Mouse (Mus musculus) heart, adult 2 months (tissue): ENCODE data around the gene Pou3f3. TPM values are rescaled to one million over a fixed set of nuclear protein-coding genes. Genes with fewer than 3 reads are reported as not detected.

Source experiments
- DNase-seq, 2 experiments: peaks; one replicate each; pipeline ENCODE4 v3.0.0; 2021
- H3K27ac ChIP-seq: fragments of 200-600 bp; 2 replicates; pipeline ENCODE4 v1.8.1; 2022
- H3K27me3 ChIP-seq: fragments of 200-500 bp; 2 replicates; pipeline ENCODE4 v1.6.1; 2012; ENCODE audit warnings: mild to moderate bottlenecking, low read length, inconsistent platforms, mixed read lengths; ENCODE audit not compliant: control insufficient read depth, insufficient read depth
- H3K36me3 ChIP-seq: fragments of 200-500 bp; 2 replicates; pipeline ENCODE4 v1.6.1; 2012; ENCODE audit warnings: low read length, inconsistent platforms; ENCODE audit not compliant: control insufficient read depth, insufficient read depth
- H3K4me1 ChIP-seq: fragments of 200-500 bp; 2 replicates; pipeline ENCODE4 v1.6.1; 2011; ENCODE audit warnings: low read length; ENCODE audit not compliant: control insufficient read depth, insufficient read depth
- H3K4me3 ChIP-seq: fragments of 200-600 bp; 2 replicates; pipeline ENCODE4 v1.8.1; 2022
- H3K79me2 ChIP-seq: fragments of 200-500 bp; replicated peaks from 2 replicates; pipeline ENCODE4 v1.6.1; 2012; ENCODE audit warnings: mild to moderate bottlenecking, inconsistent platforms, low read length, moderate library complexity, mixed read lengths; ENCODE audit not compliant: control insufficient read depth, insufficient read depth
- H3K9ac ChIP-seq: fragments of 200-500 bp; 2 replicates; pipeline ENCODE4 v1.6.1; 2012; ENCODE audit warnings: low read depth, mild to moderate bottlenecking, control low read depth, inconsistent platforms, low read length, mixed read lengths
- CTCF ChIP-seq: fragments of 200-600 bp; IDR thresholded peaks from 2 replicates; pipeline ENCODE4 v1.8.1; 2022; ENCODE audit warnings: antibody characterized with exemption, mild to moderate bottlenecking, moderate library complexity
- EP300 ChIP-seq: fragments of 200-500 bp; IDR thresholded peaks from 2 replicates; pipeline ENCODE4 v1.6.1; 2011; ENCODE audit warnings: low read depth, low read length, control low read depth; ENCODE audit not compliant: insufficient read depth
- POLR2A ChIP-seq: fragments of 200-500 bp; IDR thresholded peaks from 2 replicates; pipeline ENCODE4 v1.6.1; 2011; ENCODE audit warnings: mild to moderate bottlenecking, low read depth, low read length, control low read depth; ENCODE audit not compliant: insufficient read depth
- WGBS: fragments of 180-500 bp; shearing (Covaris S2); methylation state at CpG from one replicate; pipeline ENCODE4 v1.1.7; 2018; 5-methylcytosine and 5-hydroxymethylcytosine counted together
- intact Hi-C: fragments of 180-260 bp; cut with DNase I; formaldehyde crosslinking; loops from one replicate; pipeline ENCODE4 v1.15.1; 2025
- polyA plus RNA-seq: library from polyadenylated mRNA; depleted of rRNA; stranded (reverse); fragments of >200 nt; gene quantifications from 2 replicates; pipeline ENCODE4 v1.2.3, GENCODE M21; 2012
- total RNA-seq, 2 experiments: library from RNA; stranded (reverse); gene quantifications; 2 replicates each; pipeline ENCODE4 v1.2.3; 2021

The Pou3f3 gene
- total and polyA plus RNA-seq, 3 experiments = not detected

- Histone ChIP-seq H3K9ac (no peak overlapping the region), H3K79me2 (no peaks in the 10 kb centered on the region), H3K36me3 (no peaks in the 10 kb centered on the region), H3K27ac (no peak overlapping the region), H3K27me3 (peaks cover 29% of the 10 kb centered on the region), H3K4me1 (no peaks in the 10 kb centered on the region; the same call in 1 of the 2 replicates), H3K4me3 (no peak overlapping the region)
- intact Hi-C loops = loop anchor here (10.0 kb wide), 2 partner anchors 1556 to 1826 kb away; no protein-coding TSS in a partner anchor
- TF ChIP-seq CTCF (no peak), POLR2A (no peak), EP300 (no peak)
- DNase-seq = no peak
- WGBS = 16% methylated on average over 2 of the region's 2 CpGs
Observed at GRCm38 (mm10) chr1:42710995-42711394, 15.4 kb downstream of the Pou3f3 start.

GRCm38 (mm10) chr1:42711456-42712310, 16.1 kb downstream of the Pou3f3 start:
- Histone ChIP-seq H3K27ac (no peak overlapping the region), H3K79me2 (no peaks in the 10 kb centered on the region), H3K4me1 (no peaks in the 10 kb centered on the region; the same call in 1 of the 2 replicates), H3K4me3 (no peak overlapping the region), H3K36me3 (no peaks in the 10 kb centered on the region), H3K27me3 (peaks cover 26% of the 10 kb centered on the region), H3K9ac (no peak overlapping the region)
- intact Hi-C loops = loop anchor here (10.0 kb wide), 2 partner anchors 1557 to 1827 kb away; no protein-coding TSS in a partner anchor
- TF ChIP-seq POLR2A (no peak), CTCF (no peak), EP300 (no peak)
- no peak for DNase-seq
- 11% methylated on average over 8 of the region's 8 CpGs for WGBS

GRCm38 (mm10) chr1:42712311-42712690, 16.7 kb downstream of the Pou3f3 start:
- Histone ChIP-seq H3K36me3 (no peaks in the 10 kb centered on the region), H3K79me2 (no peaks in the 10 kb centered on the region), H3K27ac (no peak overlapping the region), H3K4me1 (no peaks in the 10 kb centered on the region; the same call in 1 of the 2 replicates), H3K9ac (no peak overlapping the region), H3K4me3 (no peak overlapping the region), H3K27me3 (peaks cover 25% of the 10 kb centered on the region)
- DNase-seq = no peak
- TF ChIP-seq POLR2A (no peak), EP300 (no peak), CTCF (no peak)
- intact Hi-C loops = loop anchor here (10.0 kb wide), 2 partner anchors 1558 to 1828 kb away; no protein-coding TSS in a partner anchor
- 19% methylated on average over 4 of the region's 4 CpGs for WGBS

- WGBS = 3% methylated on average over 46 of the region's 46 CpGs
- Histone ChIP-seq H3K36me3 (no peaks in the 10 kb centered on the region), H3K4me1 (no peaks in the 10 kb centered on the region; the same call in 1 of the 2 replicates), H3K27ac (no peak overlapping the region), H3K9ac (no peak overlapping the region), H3K4me3 (peak overlapping the region; percentile 26), H3K79me2 (no peaks in the 10 kb centered on the region), H3K27me3 (peaks cover 23% of the 10 kb centered on the region)
- TF ChIP-seq EP300 (no peak), POLR2A (no peak), CTCF (no peak)
- DNase-seq = peak in 1 of 2 experiments; percentile 28
- intact Hi-C loops = loop anchor here (10.0 kb wide), 2 partner anchors 1559 to 1829 kb away; no protein-coding TSS in a partner anchor
Observed at GRCm38 (mm10) chr1:42713104-42713932, 17.8 kb downstream of the Pou3f3 start.

GRCm38 (mm10) chr1:42714016-42714931, 18.7 kb downstream of the Pou3f3 start:
- intact Hi-C loops = loop anchor here (10.0 kb wide), 2 partner anchors 1559 to 1829 kb away; no protein-coding TSS in a partner anchor
- H3K4me1 ChIP-seq = no peaks in the 10 kb centered on the region; the same call in 1 of the 2 replicates
- DNase-seq = peak in 1 of 2 experiments; percentile 22
- H3K27ac ChIP-seq = no peak overlapping the region
- H3K9ac ChIP-seq = no peak overlapping the region
- H3K36me3 ChIP-seq = no peaks in the 10 kb centered on the region
- TF ChIP-seq CTCF (peak; percentile 62), POLR2A (no peak)
- no peaks in the 10 kb centered on the region for H3K79me2 ChIP-seq
- peaks cover 23% of the 10 kb centered on the region for H3K27me3 ChIP-seq
- WGBS = 1% methylated on average over 28 of the region's 31 CpGs
- H3K4me3 ChIP-seq = peak overlapping the region; percentile 26
